Mouse (Mus musculus) bone marrow, adult 2 months (tissue): Measurements from ENCODE around the gene Cd52. TPM values are rescaled to one million over a fixed set of nuclear protein-coding genes. Genes with fewer than 3 reads are reported as not detected.

Experiments used
- H3K27ac ChIP-seq: fragments of 200-500 bp; 2 replicates; pipeline ENCODE4 v1.5.1; 2012; ENCODE audit warnings: low read depth, mild to moderate bottlenecking, control low read depth, inconsistent platforms, low read length; ENCODE audit not compliant: control insufficient read depth, poor library complexity, insufficient read depth
- H3K4me1 ChIP-seq: fragments of 200-500 bp; 2 replicates; pipeline ENCODE4 v1.6.1; 2011; ENCODE audit warnings: low read length; ENCODE audit not compliant: control insufficient read depth, insufficient read depth
- H3K4me3 ChIP-seq: fragments of 200-500 bp; replicated peaks from 2 replicates; pipeline ENCODE3; 2011; ENCODE audit warnings: mild to moderate bottlenecking, low read depth, low read length, control low read depth; ENCODE audit not compliant: control insufficient read depth
- CTCF ChIP-seq: fragments of 200-500 bp; IDR thresholded peaks from 2 replicates; pipeline ENCODE4 v1.5.1; 2011; ENCODE audit warnings: low read length, control low read depth; ENCODE audit not compliant: control insufficient read depth, insufficient read depth
- POLR2A ChIP-seq: fragments of 200-500 bp; IDR thresholded peaks from 2 replicates; pipeline ENCODE4 v1.6.1; 2011; ENCODE audit warnings: low read depth, mild to moderate bottlenecking, control low read depth, low read length, borderline replicate concordance; ENCODE audit not compliant: control insufficient read depth
- WGBS: fragments of 180-500 bp; shearing (Covaris S2); methylation state at CpG from one replicate; pipeline ENCODE4 v1.1.7; 2018; 5-methylcytosine and 5-hydroxymethylcytosine counted together
- polyA plus RNA-seq: library from polyadenylated mRNA; stranded (reverse); fragments of >200 nt; gene quantifications from 2 replicates; pipeline ENCODE4 v1.2.4, GENCODE M21; 2011; ENCODE audit warnings: low replicate concordance; ENCODE audit not compliant: missing spikeins, insufficient read depth, insufficient read length

The Cd52 gene
- polyA plus RNA-seq, 1 experiment, result 801 TPM

- TF ChIP-seq CTCF (peak; percentile 0; the same call in 1 of the 2 replicates), POLR2A (peak; percentile 98)
- Histone ChIP-seq H3K4me3 (peak within 1 kb of the TSS; percentile 89), H3K4me1 (peaks cover 4% of the 10 kb centered on the region), H3K27ac (peak within 1 kb of the TSS; percentile 93)
- WGBS, result 1% methylated on average over 50 of the region's 50 CpGs
Measured at GRCm38 (mm10) chr4:134128221-134128982, 33.5 kb upstream of the Cd52 start, which contains the start of gene Sh3bgrl3. Gene Sh3bgrl3, minus strand, starts transcription at chr4:134128789.

GRCm38 (mm10) chr4:134127793-134128192 lies 32.9 kb upstream of the Cd52 start:
- TF ChIP-seq POLR2A (no peak), CTCF (no peak)
- H3K27ac ChIP-seq, result peak overlapping the region; percentile 93
- WGBS, result 33% methylated on average over 8 of the region's 8 CpGs
- peak overlapping the region; percentile 89 for H3K4me3 ChIP-seq
- peaks cover 4% of the 10 kb centered on the region for H3K4me1 ChIP-seq

GRCm38 (mm10) chr4:134127121-134127455 lies 32.2 kb upstream of the Cd52 start:
- Histone ChIP-seq H3K27ac (no peak overlapping the region), H3K4me3 (peak overlapping the region; percentile 40), H3K4me1 (peaks cover 4% of the 10 kb centered on the region)
- 69% methylated on average over 7 of the region's 7 CpGs for WGBS
- TF ChIP-seq POLR2A (no peak), CTCF (no peak)

GRCm38 (mm10) chr4:134126300-134127120 lies 31.6 kb upstream of the Cd52 start:
- H3K4me1 ChIP-seq, result peaks cover 5% of the 10 kb centered on the region
- H3K4me3 ChIP-seq, result no peak overlapping the region
- no peak overlapping the region for H3K27ac ChIP-seq
- WGBS, result 89% methylated on average over 21 of the region's 21 CpGs
- TF ChIP-seq POLR2A, result no peak
- no peak for TF ChIP-seq CTCF

GRCm38 (mm10) chr4:134125383-134126060 lies 30.6 kb upstream of the Cd52 start:
- Histone ChIP-seq H3K27ac (no peak overlapping the region), H3K4me1 (peaks cover 11% of the 10 kb centered on the region), H3K4me3 (no peak overlapping the region)
- 84% methylated on average over 15 of the region's 15 CpGs for WGBS
- TF ChIP-seq POLR2A (no peak), CTCF (no peak)

GRCm38 (mm10) chr4:134123680-134124551 lies 29.0 kb upstream of the Cd52 start:
- H3K4me1 ChIP-seq, result peaks cover 15% of the 10 kb centered on the region
- TF ChIP-seq POLR2A, result no peak; the same call in 1 of the 2 replicates
- TF ChIP-seq CTCF, result peak; percentile 97
- 12% methylated on average over 17 of the region's 17 CpGs for WGBS
- H3K27ac ChIP-seq, result peak overlapping the region; percentile 6; the same call in 1 of the 2 replicates
- H3K4me3 ChIP-seq, result no peak overlapping the region

GRCm38 (mm10) chr4:134123147-134123546 lies 28.3 kb upstream of the Cd52 start:
- H3K4me3 ChIP-seq, result no peak overlapping the region
- H3K27ac ChIP-seq, result no peak overlapping the region
- H3K4me1 ChIP-seq, result peaks cover 15% of the 10 kb centered on the region
- TF ChIP-seq CTCF, result no peak
- no peak for TF ChIP-seq POLR2A
- 94% methylated on average over 6 of the region's 6 CpGs for whole genome bisulfite sequencing

- Histone ChIP-seq H3K27ac (peak overlapping the region; percentile 46), H3K4me3 (no peak overlapping the region), H3K4me1 (peaks cover 23% of the 10 kb centered on the region)
- TF ChIP-seq POLR2A (no peak), CTCF (no peak)
- WGBS, result 20% methylated on average over 3 of the region's 3 CpGs
Measured at GRCm38 (mm10) chr4:134122281-134122680, 27.4 kb upstream of the Cd52 start.
